Mouse (Mus musculus) liver, embryonic 14.5 days (tissue): ENCODE data around the gene Arid4a. TPM values are rescaled to one million over a fixed set of nuclear protein-coding genes. Genes with fewer than 3 reads are reported as not detected.

Experiments used
- ATAC-seq: fragments of 200-750 bp; cut with Nextera tagmentation; 2 replicates; pipeline ENCODE4 v1.8.0; 2017; ENCODE audit warnings: moderate number of reproducible peaks, mild to moderate bottlenecking, moderate library complexity; ENCODE audit not compliant: insufficient read depth
- DNase-seq, 3 experiments: peaks; one replicate each; pipeline ENCODE4 v3.0.0-alpha.2; 2012 to 2013; ENCODE audit warnings: low read depth in 3 of 3, low spot score in 3 of 3
- H3K27ac ChIP-seq: fragments of 300-500 bp; sonication (generic); 2 replicates; pipeline ENCODE4 v1.5.1; 2014; ENCODE audit warnings: moderate library complexity, mild to moderate bottlenecking, control low read depth, inconsistent platforms
- H3K27me3 ChIP-seq: fragments of 300-500 bp; sonication (generic); 2 replicates; pipeline ENCODE4 v1.6.1; 2014; ENCODE audit warnings: mild to moderate bottlenecking, low read length, moderate library complexity; ENCODE audit not compliant: control insufficient read depth, insufficient read depth
- H3K36me3 ChIP-seq: fragments of 300-500 bp; sonication (generic); replicated peaks from 2 replicates; pipeline ENCODE4 v1.6.1; 2014; ENCODE audit warnings: low read depth; ENCODE audit not compliant: control insufficient read depth, insufficient read depth
- H3K4me1 ChIP-seq, 2 experiments: fragments of 200-500 bp in 1 of 2; fragments of 300-500 bp in 1 of 2; sonication (generic) in 1 of 2; replicated peaks; 2 replicates each; pipeline ENCODE4 v1.6.1; 2012 to 2014; ENCODE audit warnings: antibody characterized with exemption in 1 of 2, inconsistent platforms in 1 of 2, low read length in 1 of 2; ENCODE audit not compliant: control insufficient read depth in 2 of 2, insufficient read depth in 2 of 2
- H3K4me2 ChIP-seq: fragments of 300-500 bp; sonication (generic); 2 replicates; pipeline ENCODE4 v1.6.1; 2014; ENCODE audit warnings: low read depth, mild to moderate bottlenecking, control low read depth, moderate library complexity
- H3K4me3 ChIP-seq, 2 experiments: fragments of 200-500 bp in 1 of 2; fragments of 300-500 bp in 1 of 2; sonication (generic) in 1 of 2; 2 replicates each; pipeline ENCODE4 v1.5.1; 2012 to 2014; ENCODE audit warnings: low read depth in 2 of 2, low read length in 2 of 2, mild to moderate bottlenecking in 2 of 2, control low read depth in 1 of 2, inconsistent platforms in 1 of 2, moderate library complexity in 1 of 2; ENCODE audit not compliant: insufficient read depth in 1 of 2
- H3K9ac ChIP-seq: fragments of 300-500 bp; sonication (generic); replicated peaks from 2 replicates; pipeline ENCODE4 v1.6.1; 2014; ENCODE audit warnings: mild to moderate bottlenecking, control low read depth, moderate library complexity
- H3K9me3 ChIP-seq: fragments of 300-500 bp; sonication (generic); 2 replicates; pipeline ENCODE4 v1.6.1; 2016; ENCODE audit warnings: low read length, mixed read lengths; ENCODE audit not compliant: control insufficient read depth
- CTCF ChIP-seq: IDR thresholded peaks from 2 replicates; pipeline ENCODE4 v1.5.1; 2016; ENCODE audit warnings: antibody characterized with exemption, low read depth, control low read depth
- EP300 ChIP-seq: IDR thresholded peaks from 2 replicates; pipeline ENCODE4 v1.6.1; 2016; ENCODE audit warnings: antibody characterized with exemption, low read depth
- WGBS: fragments of 180-500 bp; shearing (Covaris S2); extraction: QIAGEN DNeasy Blood & Tissue Kit; methylation state at CpG from one replicate; pipeline ENCODE4 v1.1.7; 2014; ENCODE audit not compliant: insufficient replicate concordance; 5-methylcytosine and 5-hydroxymethylcytosine counted together
- polyA plus RNA-seq, 2 experiments: library from polyadenylated mRNA; depleted of rRNA in 1 of 2; stranded (reverse) in 1 of 2; unstranded in 1 of 2; fragments of >200 nt; fragmentation: Nextera tagmentation in 1 of 2; extraction: Ambion mirVana in 1 of 2; gene quantifications; 2 replicates each; pipeline versions ENCODE4 v1.2.1 to v1.2.3; 2012 to 2014

Gene Arid4a
- polyA plus RNA-seq, 2 experiments: 4.6 to 17.7 TPM

GRCm38 (mm10) chr12:71049596-71050265 is 33.9 kb downstream of the Arid4a start:
- H3K9me3 ChIP-seq: no peaks in the 10 kb centered on the region
- H3K36me3 ChIP-seq: peaks cover 13% of the 10 kb centered on the region
- H3K9ac ChIP-seq: no peak overlapping the region
- H3K4me2 ChIP-seq: no peak overlapping the region
- H3K4me1 ChIP-seq: peaks cover 6 to 10% of the 10 kb centered on the region in 2 experiments
- TF ChIP-seq CTCF: no peak
- no peak for TF ChIP-seq EP300
- DNase-seq (no peak), ATAC-seq (no peak)
- 83% methylated on average over 10 of the region's 10 CpGs for WGBS
- H3K4me3 ChIP-seq: no peak overlapping the region
- no peaks in the 10 kb centered on the region for H3K27me3 ChIP-seq
- H3K27ac ChIP-seq: no peak overlapping the region

- Histone ChIP-seq H3K27me3 (no peaks in the 10 kb centered on the region), H3K9me3 (no peaks in the 10 kb centered on the region), H3K4me2 (no peak overlapping the region), H3K9ac (no peak overlapping the region), H3K4me3 (no peak overlapping the region), H3K27ac (no peak overlapping the region), H3K36me3 (peaks cover 11% of the 10 kb centered on the region), H3K4me1 (peaks cover 6 to 10% of the 10 kb centered on the region in 2 experiments)
- DNase-seq (peak in 1 of 3 experiments; percentile 26), ATAC-seq (no peak)
- no peak for TF ChIP-seq EP300
- TF ChIP-seq CTCF: peak; percentile 72
- WGBS: 61% methylated on average over 3 of the region's 3 CpGs
These were observed 35.3 kb downstream of the Arid4a start for GRCm38 (mm10) chr12:71051079-71051478.

DNA sequence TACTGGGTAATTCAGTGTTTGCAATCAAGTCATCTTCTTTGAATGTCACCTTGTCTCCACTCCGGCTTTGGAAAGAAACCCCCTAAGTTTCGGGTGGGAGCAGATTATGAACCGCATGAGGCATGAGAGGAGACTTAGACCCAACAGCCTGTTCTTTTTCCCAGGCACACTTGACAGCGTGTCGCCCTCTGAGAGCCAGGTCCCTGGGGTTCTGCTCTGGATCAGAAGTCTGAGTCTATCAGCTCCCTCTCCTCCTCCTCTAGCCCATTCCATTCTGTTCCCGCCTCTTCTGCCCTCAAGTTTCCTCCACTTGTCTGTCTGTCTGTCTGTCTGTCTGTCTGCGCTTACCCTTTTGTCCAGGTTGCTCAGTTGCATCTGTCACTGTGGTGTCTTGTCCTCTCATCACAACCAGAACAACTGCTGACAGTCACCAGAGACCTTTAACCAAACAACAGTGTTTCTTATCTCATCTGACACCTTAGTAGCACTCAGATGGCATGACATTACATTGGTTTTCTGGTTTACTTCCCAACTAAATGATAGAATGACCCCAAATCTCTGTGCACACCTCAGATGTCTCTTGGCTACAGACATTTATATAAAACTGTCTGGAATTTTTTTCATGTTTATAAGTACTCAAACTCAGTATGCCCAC is 36.7 kb downstream of the Arid4a start:
- no peak overlapping the region for H3K4me3 ChIP-seq
- TF ChIP-seq CTCF (no peak), EP300 (no peak)
- no peaks in the 10 kb centered on the region for H3K27me3 ChIP-seq
- no peak overlapping the region for H3K9ac ChIP-seq
- DNase-seq: no peak
- H3K4me2 ChIP-seq: no peak overlapping the region
- 81% methylated on average over 7 of the region's 7 CpGs for WGBS
- H3K36me3 ChIP-seq: no peaks in the 10 kb centered on the region; the same call in none of the 2 replicates
- H3K9me3 ChIP-seq: no peaks in the 10 kb centered on the region
- ATAC-seq: peak; percentile 28; the same call in 1 of the 2 replicates
- H3K27ac ChIP-seq: no peak overlapping the region
- peaks cover 6 to 10% of the 10 kb centered on the region in 2 experiments for H3K4me1 ChIP-seq

- Histone ChIP-seq H3K27ac (no peak overlapping the region), H3K36me3 (no peaks in the 10 kb centered on the region; the same call in 1 of the 2 replicates), H3K9me3 (no peaks in the 10 kb centered on the region), H3K9ac (no peak overlapping the region), H3K27me3 (no peaks in the 10 kb centered on the region), H3K4me2 (no peak overlapping the region), H3K4me3 (no peak overlapping the region), H3K4me1 (peaks cover 6 to 10% of the 10 kb centered on the region in 2 experiments)
- TF ChIP-seq CTCF (no peak), EP300 (no peak)
- ATAC-seq (no peak), DNase-seq (no peak)
- 90% methylated on average over 1 of the region's 1 CpGs for WGBS
These were observed 37.2 kb downstream of the Arid4a start for GRCm38 (mm10) chr12:71053031-71053430.

DNA sequence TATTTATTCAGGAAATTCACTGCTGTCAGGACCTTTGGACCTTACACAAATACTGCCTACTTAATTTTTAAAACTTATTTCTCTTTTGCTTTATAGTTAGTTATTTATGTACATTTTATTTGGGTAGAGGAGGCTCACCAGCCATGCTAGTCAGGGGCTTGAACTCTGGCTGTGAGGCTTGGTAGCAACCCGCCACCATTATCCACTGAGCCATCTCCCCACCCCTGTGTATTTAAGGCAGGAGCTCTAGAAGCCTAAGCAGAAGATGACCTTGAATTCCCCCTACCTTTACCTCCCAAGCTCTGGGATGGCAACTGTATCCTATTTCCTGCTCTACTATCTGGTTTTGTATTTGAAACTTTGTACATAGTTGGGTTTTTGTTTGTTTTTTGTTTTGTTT is 37.7 kb downstream of the Arid4a start:
- H3K9me3 ChIP-seq: no peaks in the 10 kb centered on the region
- TF ChIP-seq EP300: no peak
- TF ChIP-seq CTCF: no peak
- peaks cover 6 to 8% of the 10 kb centered on the region in 2 experiments for H3K4me1 ChIP-seq
- no peak for ATAC-seq
- no peak overlapping the region for H3K4me3 ChIP-seq
- H3K36me3 ChIP-seq: no peaks in the 10 kb centered on the region; the same call in 1 of the 2 replicates
- DNase-seq: no peak
- H3K9ac ChIP-seq: no peak overlapping the region
- no peak overlapping the region for H3K27ac ChIP-seq
- 58% methylated on average over 1 of the region's 1 CpGs for WGBS
- H3K4me2 ChIP-seq: no peak overlapping the region
- H3K27me3 ChIP-seq: no peaks in the 10 kb centered on the region
